Mouse (Mus musculus): ENCODE results near the gene Mchr1. TPM values are rescaled to one million over a fixed set of nuclear protein-coding genes. Genes with fewer than 3 reads are reported as not detected.

Mchr1 gene
- total RNA-seq (2012; rRNA removed) = not detected in 2 replicates
- not detected in 2 replicates for total RNA-seq (2014; rRNA removed)
- polyA plus RNA-seq (2012; ENCODE audit: insufficient read length, low read depth) = not detected in 2 replicates

GRCm38 (mm10) chr15:81235086-81235920 is at the start of gene Mchr1:
Gene Mchr1, plus strand, starts transcription at chr15:81235499.
- Histone ChIP-seq H3K9me3 (replicated peaks; ENCODE audit: low read length) (no peaks in the 10 kb centered on the region), H3K27me3 (replicated peaks) (peaks cover 24% of the 10 kb centered on the region), H3K4me3 (replicated peaks in 1 of 3; ENCODE audit: low read depth in 2 of 3, low read length in 2 of 3, poor library complexity in 1 of 3) (no peak within 1 kb of the TSS), H3K36me3 (replicated peaks in 1 of 2; ENCODE audit: control insufficient read depth in 1 of 2, insufficient read depth in 1 of 2, low read length in 1 of 2) (no peaks in the 10 kb centered on the region), H3K4me1 (ENCODE audit: control insufficient read depth in 1 of 2, insufficient read depth in 2 of 2) (no peaks in the 10 kb centered on the region), H3K9ac (ENCODE audit: insufficient read depth, low read depth) (no peak within 1 kb of the TSS), H3K79me2 (replicated peaks; ENCODE audit: control insufficient read depth, extremely low read depth, insufficient read depth, poor library complexity, severe bottlenecking) (no peaks in the 10 kb centered on the region), H3K4me2 (ENCODE audit: insufficient read depth, low read depth, poor library complexity, severe bottlenecking) (no peak within 1 kb of the TSS), H3K27ac (ENCODE audit: insufficient read depth, low read depth) (no peak within 1 kb of the TSS)
- no peak for DNase-seq (ENCODE audit: extremely low read depth)
- in situ Hi-C loops (cut with MboI; ENCODE audit: low pct_ligation_motif_present, low pct_unique_long_range_greater_than_20kb, low sequenced_read_pairs) (no loop called here), dilution Hi-C loops (cut with MboI; ENCODE audit: extremely low pct_ligation_motif_present, extremely low pct_unique_long_range_greater_than_20kb, low sequenced_read_pairs) (no loop called here)
- no peak for TF ChIP-seq IRF4 (IDR thresholded peaks at IDR 0.05; ENCODE audit: low read depth, low read length)
- no peak for TF ChIP-seq GABPA (IDR thresholded peaks at IDR 0.05; ENCODE audit: insufficient replicate concordance, low read depth, low read length)
- TF ChIP-seq JUND (conservative IDR thresholded peaks at IDR 0.05; ENCODE audit: low read depth, low read length) = no peak
- TF ChIP-seq JUN (IDR thresholded peaks at IDR 0.05; ENCODE audit: insufficient read depth, low read depth, low read length) = no peak
- TF ChIP-seq HCFC1 (IDR thresholded peaks at IDR 0.05; ENCODE audit: low read depth, low read length) = no peak
- TF ChIP-seq PAX5 (IDR thresholded peaks at IDR 0.05; ENCODE audit: low read length) = no peak
- TF ChIP-seq USF2 (conservative IDR thresholded peaks at IDR 0.05; ENCODE audit: low read depth, low read length) = no peak
- TF ChIP-seq E2F4 (IDR thresholded peaks at IDR 0.05; ENCODE audit: insufficient replicate concordance, low read depth, low read length) = no peak
- no peak for TF ChIP-seq EP300 (IDR thresholded peaks at IDR 0.05; ENCODE audit: low read length)

GRCm38 (mm10) chr15:81189061-81189460 is 46.2 kb upstream of the Mchr1 start:
- H3K27ac ChIP-seq (ENCODE audit: insufficient read depth, low read depth) = no peak overlapping the region
- in situ Hi-C loops (cut with MboI; ENCODE audit: low pct_ligation_motif_present, low pct_unique_long_range_greater_than_20kb, low sequenced_read_pairs) (loop anchor here (25.0 kb wide), 1 partner anchor 477 kb away; the partner anchor contains the start of gene Tnrc6b), dilution Hi-C loops (cut with MboI; ENCODE audit: extremely low pct_ligation_motif_present, extremely low pct_unique_long_range_greater_than_20kb, low sequenced_read_pairs) (no loop called here)
- no peak for DNase-seq (ENCODE audit: extremely low read depth)
- no peaks in the 10 kb centered on the region; the same call in none of the 2 replicates for H3K79me2 ChIP-seq (replicated peaks; ENCODE audit: control insufficient read depth, extremely low read depth, insufficient read depth, poor library complexity, severe bottlenecking)
- H3K36me3 ChIP-seq (replicated peaks in 1 of 2; ENCODE audit: control insufficient read depth in 1 of 2, insufficient read depth in 1 of 2, low read length in 1 of 2) = peaks cover 0 to 25% of the 10 kb centered on the region in 2 experiments
- no peak overlapping the region for H3K4me3 ChIP-seq (replicated peaks in 1 of 3; ENCODE audit: low read depth in 2 of 3, low read length in 2 of 3, poor library complexity in 1 of 3)
- peaks cover 0 to 28% of the 10 kb centered on the region in 2 experiments; a peak in 2 of 4 replicates for H3K4me1 ChIP-seq (ENCODE audit: control insufficient read depth in 1 of 2, insufficient read depth in 2 of 2)
- H3K9ac ChIP-seq (ENCODE audit: insufficient read depth, low read depth) = no peak overlapping the region
- no peaks in the 10 kb centered on the region for H3K9me3 ChIP-seq (replicated peaks; ENCODE audit: low read length)
- no peaks in the 10 kb centered on the region for H3K27me3 ChIP-seq (replicated peaks)
- no peak overlapping the region for H3K4me2 ChIP-seq (ENCODE audit: insufficient read depth, low read depth, poor library complexity, severe bottlenecking)
- TF ChIP-seq SIN3A (IDR thresholded peaks at IDR 0.05; ENCODE audit: low read length) = no peak
- no peak for TF ChIP-seq RCOR1 (conservative IDR thresholded peaks at IDR 0.05; ENCODE audit: low read depth, low read length)
- no peak for TF ChIP-seq POLR2A (IDR thresholded peaks at IDR 0.05; ENCODE audit: low read depth, low read length)
- no peak for TF ChIP-seq CHD2 (IDR thresholded peaks at IDR 0.05; ENCODE audit: low read length)
- no peak for TF ChIP-seq ZC3H11A (IDR thresholded peaks at IDR 0.05; ENCODE audit: low read depth, low read length)
- TF ChIP-seq CHD1 (IDR thresholded peaks at IDR 0.05; ENCODE audit: low read depth, low read length) = no peak
- no peak for TF ChIP-seq NELFE (IDR thresholded peaks at IDR 0.05; ENCODE audit: low read depth, low read length)
- no peak for TF ChIP-seq ZNF384 (IDR thresholded peaks at IDR 0.05; ENCODE audit: low read depth, low read length)
- no peak for TF ChIP-seq JUND (conservative IDR thresholded peaks at IDR 0.05; ENCODE audit: low read depth, low read length)
- TF ChIP-seq USF1 (IDR thresholded peaks at IDR 0.05; ENCODE audit: low read depth, low read length) = no peak
- TF ChIP-seq EP300 (IDR thresholded peaks at IDR 0.05; ENCODE audit: low read length) = no peak
- no peak for TF ChIP-seq E2F4 (IDR thresholded peaks at IDR 0.05; ENCODE audit: insufficient replicate concordance, low read depth, low read length)
- TF ChIP-seq MEF2A (IDR thresholded peaks at IDR 0.05; ENCODE audit: borderline replicate concordance, low read depth, low read length) = no peak
- TF ChIP-seq GABPA (IDR thresholded peaks at IDR 0.05; ENCODE audit: insufficient replicate concordance, low read depth, low read length) = no peak
- no peak for TF ChIP-seq USF2 (conservative IDR thresholded peaks at IDR 0.05; ENCODE audit: low read depth, low read length)

Data from CH12.LX (cell line).